Comparison of ENCODE assay signal across 14 mouse cellular contexts in genomic region chr7:132332176-132332575, GRCm38 (mm10). TPM values are rescaled to one million over a fixed set of nuclear protein-coding genes. Genes with fewer than 3 reads are reported as not detected.
DNase-seq lines count a peak whose midpoint lies in the region; ATAC-seq and TF ChIP-seq lines count a peak whose summit lies in the region.
"Had no signal": no experiment of that assay in that cellular context is flagged by ENCODE, and none has a peak within 500 bp of the region (broad histone marks: within the 10 kb centered on the region; RNA-seq: fewer than 3 reads in every experiment).

No protein-coding gene starts in this region.

- peaks cover 3% of the 10 kb centered on the region; the same call in 1 of the 2 replicates for H3K4me1 ChIP-seq in kidney, embryonic 14.5 days (ENCODE audit: control insufficient read depth, insufficient read depth, low read length)
- H3K4me1 ChIP-seq in midbrain, embryonic 14.5 days (ENCODE audit: control insufficient read depth, insufficient read depth, low read length): peaks cover 12% of the 10 kb centered on the region
- H3K4me1 ChIP-seq in midbrain, embryonic 16.5 days (ENCODE audit: control insufficient read depth, insufficient read depth, low read length): peaks cover 10% of the 10 kb centered on the region; the same call in 1 of the 2 replicates
- H3K4me1 ChIP-seq in limb, embryonic 10.5 days: peaks cover 33% of the 10 kb centered on the region
- H3K4me1 ChIP-seq in stomach, postnatal 0 days (replicated peaks; ENCODE audit: control insufficient read depth, insufficient read depth): no peaks in the 10 kb centered on the region; the same call in 1 of the 2 replicates

- TF ChIP-seq CTCF in stomach, postnatal 0 days (IDR thresholded peaks at IDR 0.05; ENCODE audit: low read depth): peak; percentile 52

- H3K9me3 ChIP-seq in kidney, embryonic 14.5 days (ENCODE audit: control insufficient read depth, low read length): no peaks in the 10 kb centered on the region
- H3K9me3 ChIP-seq in midbrain, embryonic 14.5 days (ENCODE audit: control insufficient read depth, low read length): no peaks in the 10 kb centered on the region
- H3K9me3 ChIP-seq in midbrain, embryonic 16.5 days (replicated peaks; ENCODE audit: control insufficient read depth, low read length, poor library complexity, severe bottlenecking): no peaks in the 10 kb centered on the region
- H3K9me3 ChIP-seq in limb, embryonic 10.5 days (replicated peaks): no peaks in the 10 kb centered on the region
- H3K9me3 ChIP-seq in stomach, postnatal 0 days (ENCODE audit: control insufficient read depth, low read length): no peaks in the 10 kb centered on the region
- H3K9me3 ChIP-seq: embryonic facial prominence, embryonic 13.5 days; heart, embryonic 15.5 days; liver, embryonic 15.5 days had no signal

- WGBS in kidney, embryonic 14.5 days: 55% methylated on average over 11 of the region's 11 CpGs
- WGBS in midbrain, embryonic 14.5 days: 23% methylated on average over 11 of the region's 11 CpGs
- 29% methylated on average over 11 of the region's 11 CpGs for WGBS in midbrain, embryonic 16.5 days
- 56% methylated on average over 11 of the region's 11 CpGs for WGBS in limb, embryonic 10.5 days
- WGBS in stomach, postnatal 0 days: 45% methylated on average over 11 of the region's 11 CpGs

- H3K27ac ChIP-seq in kidney, embryonic 14.5 days (ENCODE audit: low read depth, low read length): no peak overlapping the region
- no peak overlapping the region for H3K27ac ChIP-seq in midbrain, embryonic 14.5 days (replicated peaks; ENCODE audit: low read depth, low read length)
- H3K27ac ChIP-seq in midbrain, embryonic 16.5 days (ENCODE audit: low read length): no peak overlapping the region
- H3K27ac ChIP-seq in limb, embryonic 10.5 days: peak overlapping the region; percentile 84
- peak overlapping the region; percentile 24; the same call in 1 of the 2 replicates for H3K27ac ChIP-seq in stomach, postnatal 0 days (replicated peaks)
- H3K27ac ChIP-seq: embryonic facial prominence, embryonic 13.5 days; heart, embryonic 15.5 days; liver, embryonic 15.5 days had no signal

- H3K4me3 ChIP-seq in kidney, embryonic 14.5 days (ENCODE audit: low read length): no peak overlapping the region
- H3K4me3 ChIP-seq in midbrain, embryonic 14.5 days (replicated peaks; ENCODE audit: low read depth, low read length): no peak overlapping the region
- no peak overlapping the region for H3K4me3 ChIP-seq in midbrain, embryonic 16.5 days (ENCODE audit: low read depth, low read length)
- H3K4me3 ChIP-seq in limb, embryonic 10.5 days: no peak overlapping the region
- H3K4me3 ChIP-seq in stomach, postnatal 0 days (ENCODE audit: low read depth, low read length): no peak overlapping the region
- H3K4me3 ChIP-seq: embryonic facial prominence, embryonic 13.5 days; heart, embryonic 15.5 days; liver, embryonic 15.5 days had no signal

- H3K4me2 ChIP-seq in kidney, embryonic 14.5 days (replicated peaks; ENCODE audit: low read depth, low read length): no peak overlapping the region
- H3K4me2 ChIP-seq in midbrain, embryonic 14.5 days (ENCODE audit: low read length): no peak overlapping the region
- no peak overlapping the region for H3K4me2 ChIP-seq in midbrain, embryonic 16.5 days (ENCODE audit: low read length)
- H3K4me2 ChIP-seq in stomach, postnatal 0 days (replicated peaks; ENCODE audit: low read depth): no peak overlapping the region
- H3K4me2 ChIP-seq: embryonic facial prominence, embryonic 13.5 days; heart, embryonic 15.5 days; liver, embryonic 15.5 days had no signal

- H3K27me3 ChIP-seq in kidney, embryonic 14.5 days (ENCODE audit: control insufficient read depth, insufficient read depth, low read length): no peaks in the 10 kb centered on the region
- H3K27me3 ChIP-seq in midbrain, embryonic 14.5 days (ENCODE audit: control insufficient read depth, insufficient read depth, low read length): peaks cover 3% of the 10 kb centered on the region; the same call in 1 of the 2 replicates
- no peaks in the 10 kb centered on the region for H3K27me3 ChIP-seq in midbrain, embryonic 16.5 days (ENCODE audit: control insufficient read depth, insufficient read depth, low read depth, low read length)
- 0 out of 2 replicates have a peak, but pooled peaks cover 3% of the 10 kb centered on the region for H3K27me3 ChIP-seq in limb, embryonic 10.5 days (ENCODE audit: low read depth, poor library complexity, severe bottlenecking)
- no peaks in the 10 kb centered on the region for H3K27me3 ChIP-seq in stomach, postnatal 0 days (ENCODE audit: control insufficient read depth, insufficient read depth, low read length)
- H3K27me3 ChIP-seq: embryonic facial prominence, embryonic 13.5 days; heart, embryonic 15.5 days; liver, embryonic 15.5 days; Patski had no signal

- no peak for DNase-seq in kidney, adult 11 months
- DNase-seq in midbrain, embryonic 14.5 days: peak; percentile 59
- no peak for DNase-seq in limb, embryonic 10.5 days (ENCODE audit: low spot score)
- no peak for DNase-seq in stomach, postnatal 0 days (ENCODE audit: low spot score)
- DNase-seq in yolk sac, embryonic 10.5 days (ENCODE audit: low spot score): no peak
- DNase-seq: cerebellum, postnatal 14 days; gastrocnemius, postnatal 14 days had no signal

- ATAC-seq in kidney, embryonic 14.5 days (ENCODE audit: low FRiP score, low TSS enrichment): 0 out of 2 replicates have a peak, but pooled peaks have one; percentile 37
- ATAC-seq in midbrain, embryonic 14.5 days (ENCODE audit: low FRiP score, low TSS enrichment): no peak; the same call in 1 of the 2 replicates
- no peak for ATAC-seq in midbrain, embryonic 16.5 days
- ATAC-seq in stomach, postnatal 0 days (ENCODE audit: low FRiP score, low TSS enrichment): peak; percentile 52; the same call in 1 of the 2 replicates
- ATAC-seq: forebrain, embryonic 14.5 days; Patski had no signal

- TF ChIP-seq EP300 in stomach, postnatal 0 days (optimal IDR thresholded peaks at IDR 0.05): no peak

- no peak overlapping the region for H3K9ac ChIP-seq in kidney, embryonic 14.5 days (ENCODE audit: low read depth, low read length)
- H3K9ac ChIP-seq in midbrain, embryonic 14.5 days (replicated peaks; ENCODE audit: low read length): no peak overlapping the region
- no peak overlapping the region for H3K9ac ChIP-seq in midbrain, embryonic 16.5 days (ENCODE audit: low read depth, low read length)
- H3K9ac ChIP-seq in stomach, postnatal 0 days (ENCODE audit: low read length): no peak overlapping the region
- H3K9ac ChIP-seq: embryonic facial prominence, embryonic 13.5 days; heart, embryonic 15.5 days; liver, embryonic 15.5 days had no signal

- no peaks in the 10 kb centered on the region for H3K36me3 ChIP-seq in kidney, embryonic 14.5 days (ENCODE audit: control insufficient read depth, insufficient read depth, low read length)
- no peaks in the 10 kb centered on the region for H3K36me3 ChIP-seq in midbrain, embryonic 14.5 days (ENCODE audit: control insufficient read depth, insufficient read depth, low read length)
- no peaks in the 10 kb centered on the region for H3K36me3 ChIP-seq in midbrain, embryonic 16.5 days (ENCODE audit: control insufficient read depth, insufficient read depth, low read length)
- no peaks in the 10 kb centered on the region for H3K36me3 ChIP-seq in limb, embryonic 10.5 days
- H3K36me3 ChIP-seq in stomach, postnatal 0 days (ENCODE audit: control insufficient read depth, insufficient read depth, low read length): no peaks in the 10 kb centered on the region
- H3K36me3 ChIP-seq: embryonic facial prominence, embryonic 13.5 days; heart, embryonic 15.5 days; liver, embryonic 15.5 days had no signal

RNA-seq across cellular contexts. Expression of gene Chst15, which starts 15.1 kb away (rescaled TPM):
- polyA plus RNA-seq in kidney, embryonic 14.5 days (2014; fragmentation: Nextera tagmentation; extraction: Ambion mirVana): 10.0 and 18.8 TPM in 2 replicates
- polyA plus RNA-seq in midbrain, embryonic 14.5 days (2014; fragmentation: Nextera tagmentation; extraction: Ambion mirVana): 13.3 and 17.8 TPM in 2 replicates
- polyA plus RNA-seq in midbrain, embryonic 16.5 days (2015; fragmentation: Nextera tagmentation; extraction: Ambion mirVana): 11.6 and 12.6 TPM in 2 replicates
- 9.2 and 9.6 TPM in 2 replicates for polyA plus RNA-seq in limb, embryonic 10.5 days (2016; fragmentation: Nextera tagmentation; extraction: Ambion mirVana)
- polyA plus RNA-seq in stomach, postnatal 0 days (2015; fragmentation: Nextera tagmentation; extraction: Ambion mirVana): 11.5 and 12.1 TPM in 2 replicates

Comparison
In these comparisons a context has a peak if more than half of its experiments do, and no peak if none do; other contexts are left out.
1. ATAC-seq: peak in kidney, embryonic 14.5 days (single experiment) and stomach, postnatal 0 days (single experiment); none in midbrain, embryonic 14.5 days (single experiment) and midbrain, embryonic 16.5 days (single experiment).
2. H3K27ac ChIP-seq: peak in limb, embryonic 10.5 days (single experiment) and stomach, postnatal 0 days (single experiment); none in kidney, embryonic 14.5 days (single experiment), midbrain, embryonic 14.5 days (single experiment) and midbrain, embryonic 16.5 days (single experiment).